44 mouse cellular contexts compared by ENCODE assay signal in genomic region chr10:76188010-76188409, GRCm38 (mm10). TPM values are rescaled to one million over a fixed set of nuclear protein-coding genes. Genes with fewer than 3 reads are reported as not detected.
"Had no signal": no experiment of that assay in that cellular context is flagged by ENCODE, and none has a peak within 500 bp of the region (broad histone marks: within the 10 kb centered on the region; RNA-seq: fewer than 3 reads in every experiment).

No protein-coding gene starts in this region.

- H3K9ac ChIP-seq: limb, embryonic 12.5 days; limb, embryonic 13.5 days; limb, embryonic 15.5 days; liver, embryonic 12.5 days; liver, embryonic 13.5 days; liver, embryonic 14.5 days; liver, embryonic 15.5 days; liver, postnatal 0 days; lung, embryonic 14.5 days; lung, embryonic 15.5 days; midbrain, embryonic 12.5 days; midbrain, embryonic 13.5 days; midbrain, embryonic 15.5 days; neural tube, embryonic 12.5 days had no signal

- H3K27me3 ChIP-seq: limb, embryonic 12.5 days; limb, embryonic 15.5 days; liver, embryonic 12.5 days; liver, embryonic 13.5 days; liver, embryonic 15.5 days; lung, embryonic 15.5 days; midbrain, embryonic 12.5 days; midbrain, embryonic 13.5 days; midbrain, embryonic 15.5 days; neural tube, embryonic 12.5 days had no signal

- DNase-seq: left cerebral cortex, postnatal 4 days; liver; liver, embryonic 13.5 days; liver, postnatal 0 days; lung, adult 18-20 months; lung, adult 2 months; lung, embryonic 14.5 days; lung, postnatal 10 days; lung, postnatal 14 days; lung, postnatal 36 days; lung, postnatal 4 days; midbrain, embryonic 14.5 days had no signal

- H3K4me3 ChIP-seq: limb, embryonic 10.5 days; limb, embryonic 12.5 days; limb, embryonic 13.5 days; limb, embryonic 15.5 days; liver, embryonic 12.5 days; liver, embryonic 13.5 days; liver, embryonic 15.5 days; lung, embryonic 15.5 days; megakaryocyte, embryonic 14.5 days; midbrain, embryonic 10.5 days; midbrain, embryonic 12.5 days; midbrain, embryonic 13.5 days; midbrain, embryonic 15.5 days; myocyte; neural tube, embryonic 12.5 days had no signal

- H3K27ac ChIP-seq: limb, embryonic 10.5 days; limb, embryonic 12.5 days; limb, embryonic 13.5 days; limb, embryonic 15.5 days; liver, embryonic 12.5 days; liver, embryonic 13.5 days; liver, embryonic 14.5 days; liver, embryonic 15.5 days; lung, embryonic 15.5 days; macrophage; midbrain, embryonic 10.5 days; midbrain, embryonic 12.5 days; midbrain, embryonic 13.5 days; midbrain, embryonic 15.5 days; neural tube, embryonic 12.5 days had no signal

- H3K4me1 ChIP-seq: limb, embryonic 10.5 days; limb, embryonic 12.5 days; limb, embryonic 13.5 days; limb, embryonic 15.5 days; liver, embryonic 12.5 days; liver, embryonic 13.5 days; liver, embryonic 15.5 days; lung, embryonic 15.5 days; megakaryocyte, embryonic 14.5 days; midbrain, embryonic 10.5 days; midbrain, embryonic 12.5 days; midbrain, embryonic 13.5 days; midbrain, embryonic 15.5 days; neural tube, embryonic 12.5 days had no signal

- H3K9me3 ChIP-seq: limb, embryonic 10.5 days; limb, embryonic 12.5 days; limb, embryonic 13.5 days; limb, embryonic 15.5 days; liver, embryonic 12.5 days; liver, embryonic 13.5 days; liver, embryonic 15.5 days; lung, embryonic 15.5 days; midbrain, embryonic 10.5 days; midbrain, embryonic 12.5 days; midbrain, embryonic 13.5 days; midbrain, embryonic 15.5 days; neural tube, embryonic 12.5 days had no signal

- H3K36me3 ChIP-seq: limb, embryonic 10.5 days; limb, embryonic 12.5 days; limb, embryonic 13.5 days; limb, embryonic 15.5 days; liver, embryonic 12.5 days; liver, embryonic 13.5 days; liver, embryonic 15.5 days; lung, embryonic 15.5 days; midbrain, embryonic 10.5 days; midbrain, embryonic 12.5 days; midbrain, embryonic 13.5 days; midbrain, embryonic 15.5 days; neural tube, embryonic 12.5 days had no signal

RNA-seq across cellular contexts. Expression of gene Slc5a4a, which starts 40.8 kb away (rescaled TPM):
- total RNA-seq: left cerebral cortex, postnatal 14 days; left cerebral cortex, postnatal 25 days; left cerebral cortex, postnatal 36 days; left cerebral cortex, postnatal 4 days; liver, adult 2 months; megakaryocyte progenitor cell, adult 5-6 weeks; megakaryocyte, adult 5-6 weeks; megakaryocyte-erythroid progenitor cell, adult 5-6 weeks; midbrain, postnatal 0 days; monocyte, adult 5-6 weeks had no signal
- polyA plus RNA-seq: limb, embryonic 10.5 days; limb, embryonic 11.5 days; limb, embryonic 12.5 days; limb, embryonic 13.5 days; limb, embryonic 14.5 days; limb, embryonic 15.5 days; liver, adult 2 months; liver, embryonic 12.5 days; liver, embryonic 13.5 days; liver, embryonic 15.5 days; liver, embryonic 16.5 days; liver, postnatal 0 days; lung, adult 2 months; lung, embryonic 14.5 days; lung, embryonic 15.5 days; lung, embryonic 16.5 days; lung, postnatal 0 days; macrophage; midbrain, embryonic 10.5 days; midbrain, embryonic 11.5 days; midbrain, embryonic 12.5 days; midbrain, embryonic 14.5 days; myocyte; neural tube, embryonic 11.5 days; neural tube, embryonic 12.5 days had no signal
